Mouse (Mus musculus): ENCODE data around the gene Cyp4f37.

DNA sequence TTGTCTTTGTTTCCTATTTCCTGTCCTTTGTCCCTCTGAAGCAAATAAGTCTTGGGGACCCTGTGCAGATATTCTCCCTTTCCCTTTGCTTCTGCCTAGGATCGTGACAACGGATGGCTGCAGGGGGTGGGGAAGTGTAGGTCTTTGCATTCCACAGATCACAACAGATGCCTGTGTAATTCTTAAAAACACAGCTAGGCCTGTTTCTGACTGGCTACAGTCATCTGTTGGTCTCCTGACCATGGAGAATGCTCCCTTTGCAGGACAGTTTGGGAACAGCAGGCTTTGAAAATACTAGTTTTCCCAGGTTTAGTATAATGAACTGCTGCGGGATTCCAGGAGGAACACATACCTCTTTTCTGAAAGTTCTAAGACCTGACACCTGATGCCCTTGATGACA lies 15.2 kb downstream of the Cyp4f37 start:
- TF ChIP-seq CTCF (IDR thresholded peaks at IDR 0.05; ENCODE audit: low read depth, low read length) (no peak), GATA1 (IDR thresholded peaks at IDR 0.05; ENCODE audit: borderline replicate concordance, low read length) (no peak), TAL1 (conservative IDR thresholded peaks at IDR 0.05; ENCODE audit: low read depth, low read length) (no peak)

Data from G1E (cell line).